ENCODE assay signal across 8 mouse cellular contexts in genomic region chr19:3451170-3451569, GRCm38 (mm10). TPM values are rescaled to one million over a fixed set of nuclear protein-coding genes. Genes with fewer than 3 reads are reported as not detected.
DNase-seq lines count a peak whose midpoint lies in the region; ATAC-seq and TF ChIP-seq lines count a peak whose summit lies in the region.

No protein-coding gene starts in this region.

- TF ChIP-seq EP300 in heart, adult 2 months (IDR thresholded peaks at IDR 0.05; ENCODE audit: insufficient read depth, low read depth, low read length): 0 out of 2 replicates have a peak, but pooled peaks have one; percentile 9

- no peak overlapping the region for H3K27ac ChIP-seq in heart, adult 2 months
- no peak overlapping the region for H3K27ac ChIP-seq in cerebellum, adult 2 months (ENCODE audit: insufficient read depth, low read length)
- no peak overlapping the region for H3K27ac ChIP-seq in forebrain, postnatal 0 days (ENCODE audit: low read depth, low read length)
- H3K27ac ChIP-seq in intestine, embryonic 15.5 days: no peak overlapping the region
- no peak overlapping the region for H3K27ac ChIP-seq in midbrain, embryonic 11.5 days (ENCODE audit: low read depth, low read length)
- no peak overlapping the region for H3K27ac ChIP-seq in small intestine, adult 2 months (ENCODE audit: insufficient read depth, low read depth, low read length)

- no peak overlapping the region for H3K4me3 ChIP-seq in heart, adult 2 months
- H3K4me3 ChIP-seq in cerebellum, adult 2 months (replicated peaks; ENCODE audit: insufficient read depth, low read depth, low read length): no peak overlapping the region
- H3K4me3 ChIP-seq in forebrain, postnatal 0 days (ENCODE audit: low read depth, low read length): no peak overlapping the region
- no peak overlapping the region for H3K4me3 ChIP-seq in intestine, embryonic 15.5 days (replicated peaks)
- H3K4me3 ChIP-seq in midbrain, embryonic 11.5 days (ENCODE audit: low read depth, low read length): no peak overlapping the region
- no peak overlapping the region for H3K4me3 ChIP-seq in small intestine, adult 2 months (ENCODE audit: low read depth, low read length)

- WGBS in heart, adult 2 months: 17% methylated on average over 6 of the region's 6 CpGs
- 17% methylated on average over 6 of the region's 6 CpGs for WGBS in cerebellum, adult 2 months
- 19% methylated on average over 6 of the region's 6 CpGs for WGBS in forebrain, postnatal 0 days
- WGBS in intestine, embryonic 15.5 days: 20% methylated on average over 6 of the region's 6 CpGs
- 35% methylated on average over 6 of the region's 6 CpGs for WGBS in midbrain, embryonic 11.5 days
- 6% methylated on average over 6 of the region's 6 CpGs for WGBS in small intestine, adult 2 months

- ATAC-seq in forebrain, postnatal 0 days: peak; percentile 87
- ATAC-seq in intestine, embryonic 15.5 days: peak; percentile 76
- ATAC-seq in midbrain, embryonic 11.5 days (ENCODE audit: low FRiP score): peak; percentile 81

- H3K79me2 ChIP-seq in heart, adult 2 months (replicated peaks; ENCODE audit: control insufficient read depth, insufficient read depth, low read length): no peaks in the 10 kb centered on the region

- TF ChIP-seq CTCF in heart, adult 2 months (IDR thresholded peaks at IDR 0.05): peak; percentile 94
- peak; percentile 66; the same call in 1 of the 2 replicates for TF ChIP-seq CTCF in cerebellum, adult 2 months (IDR thresholded peaks at IDR 0.05; ENCODE audit: borderline replicate concordance, insufficient read depth, low read depth, low read length)
- TF ChIP-seq CTCF in forebrain, postnatal 0 days (IDR thresholded peaks at IDR 0.05; ENCODE audit: low read depth): peak; percentile 91
- peak; percentile 49; the same call in 1 of the 2 replicates for TF ChIP-seq CTCF in small intestine, adult 2 months (IDR thresholded peaks at IDR 0.05; ENCODE audit: extremely low read depth, insufficient read length, insufficient replicate concordance, low read depth, low read length)

- intact Hi-C loops in heart, adult 2 months (cut with DNase I): loop anchor here (1.0 to 2.0 kb wide), 2 partner anchors 62 to 158 kb away; no protein-coding TSS in a partner anchor
- intact Hi-C loops in heart, postnatal 25 days (cut with DNase I): loop anchor here (1.0 kb wide), 1 partner anchor 159 kb away; no protein-coding TSS in a partner anchor

- peak; percentile 44 to 53 for DNase-seq in heart, adult 2 months
- no peak for DNase-seq in heart, postnatal 25 days (ENCODE audit: low spot score)
- peak; percentile 55 to 56 for DNase-seq in cerebellum, adult 2 months
- DNase-seq in forebrain, postnatal 0 days: peak; percentile 93
- DNase-seq in left cerebral cortex, adult 9 months (ENCODE audit: low spot score in 2 of 2): peak; percentile 22 to 84
- DNase-seq in midbrain, embryonic 11.5 days (ENCODE audit: low spot score, missing footprints): peak; percentile 96

- H3K27me3 ChIP-seq in heart, adult 2 months (ENCODE audit: control insufficient read depth, insufficient read depth, low read length): no peaks in the 10 kb centered on the region
- no peaks in the 10 kb centered on the region for H3K27me3 ChIP-seq in cerebellum, adult 2 months (ENCODE audit: control insufficient read depth, insufficient read depth, low read length)
- no peaks in the 10 kb centered on the region for H3K27me3 ChIP-seq in forebrain, postnatal 0 days (ENCODE audit: insufficient read depth, low read length)
- H3K27me3 ChIP-seq in intestine, embryonic 15.5 days (replicated peaks): no peaks in the 10 kb centered on the region
- H3K27me3 ChIP-seq in midbrain, embryonic 11.5 days (ENCODE audit: control insufficient read depth, insufficient read depth, low read length): no peaks in the 10 kb centered on the region
- no peaks in the 10 kb centered on the region for H3K27me3 ChIP-seq in small intestine, adult 2 months (ENCODE audit: control insufficient read depth, insufficient read depth, low read length)

- H3K4me2 ChIP-seq in forebrain, postnatal 0 days (ENCODE audit: low read depth): no peak overlapping the region
- no peak overlapping the region for H3K4me2 ChIP-seq in intestine, embryonic 15.5 days (replicated peaks)
- H3K4me2 ChIP-seq in midbrain, embryonic 11.5 days: no peak overlapping the region

- peaks cover 3% of the 10 kb centered on the region; the same call in 1 of the 2 replicates for H3K4me1 ChIP-seq in heart, adult 2 months (ENCODE audit: control insufficient read depth, insufficient read depth, low read length)
- no peaks in the 10 kb centered on the region for H3K4me1 ChIP-seq in cerebellum, adult 2 months (ENCODE audit: control insufficient read depth, insufficient read depth, low read length)
- no peaks in the 10 kb centered on the region for H3K4me1 ChIP-seq in forebrain, postnatal 0 days (ENCODE audit: insufficient read depth)
- H3K4me1 ChIP-seq in intestine, embryonic 15.5 days (replicated peaks): no peaks in the 10 kb centered on the region
- no peaks in the 10 kb centered on the region for H3K4me1 ChIP-seq in midbrain, embryonic 11.5 days (ENCODE audit: control insufficient read depth, insufficient read depth, low read length)
- peaks cover 15% of the 10 kb centered on the region; the same call in 1 of the 2 replicates for H3K4me1 ChIP-seq in small intestine, adult 2 months (ENCODE audit: control insufficient read depth, insufficient read depth, insufficient read length, low read length)

- TF ChIP-seq POLR2A in heart, adult 2 months (IDR thresholded peaks at IDR 0.05; ENCODE audit: insufficient read depth, low read depth, low read length): no peak
- TF ChIP-seq POLR2A in cerebellum, adult 2 months (IDR thresholded peaks at IDR 0.05; ENCODE audit: borderline replicate concordance, insufficient read depth, low read length): no peak
- no peak for TF ChIP-seq POLR2A in small intestine, adult 2 months (IDR thresholded peaks at IDR 0.05; ENCODE audit: low read depth, low read length)

- no peaks in the 10 kb centered on the region for H3K36me3 ChIP-seq in heart, adult 2 months (ENCODE audit: control insufficient read depth, insufficient read depth, low read length)
- H3K36me3 ChIP-seq in forebrain, postnatal 0 days (ENCODE audit: insufficient read depth): peaks cover 26% of the 10 kb centered on the region
- H3K36me3 ChIP-seq in intestine, embryonic 15.5 days: peaks cover 12% of the 10 kb centered on the region
- peaks cover 9% of the 10 kb centered on the region for H3K36me3 ChIP-seq in midbrain, embryonic 11.5 days (ENCODE audit: control insufficient read depth, insufficient read depth, low read length)
- H3K36me3 ChIP-seq in small intestine, adult 2 months (ENCODE audit: control insufficient read depth, insufficient read depth, low read length): peaks cover 21% of the 10 kb centered on the region

- no peak overlapping the region for H3K9ac ChIP-seq in heart, adult 2 months (ENCODE audit: low read depth, low read length)
- H3K9ac ChIP-seq in forebrain, postnatal 0 days: no peak overlapping the region
- no peak overlapping the region for H3K9ac ChIP-seq in intestine, embryonic 15.5 days
- no peak overlapping the region for H3K9ac ChIP-seq in midbrain, embryonic 11.5 days (ENCODE audit: low read length)

- H3K9me3 ChIP-seq in forebrain, postnatal 0 days (ENCODE audit: low read length): no peaks in the 10 kb centered on the region
- 0 out of 2 replicates have a peak, but pooled peaks cover 4% of the 10 kb centered on the region for H3K9me3 ChIP-seq in intestine, embryonic 15.5 days
- H3K9me3 ChIP-seq in midbrain, embryonic 11.5 days (ENCODE audit: control insufficient read depth, low read length): no peaks in the 10 kb centered on the region

RNA-seq across cellular contexts. Expression of gene Gal, which starts 36.8 kb away (rescaled TPM):
- not detected for total RNA-seq in heart, adult 2 months (2021)
- polyA plus RNA-seq in heart, adult 2 months (2012; rRNA removed): 0.14 TPM in 1 of 2 replicates, not detected in the other
- total RNA-seq in heart, postnatal 25 days (2021): not detected
- 6.7 and 7.1 TPM in 2 replicates for polyA plus RNA-seq in cerebellum, adult 2 months (2012; rRNA removed)
- 2.0 and 2.1 TPM in 2 replicates for total RNA-seq in forebrain, postnatal 0 days (2014; rRNA removed)
- polyA plus RNA-seq in forebrain, postnatal 0 days (2015; fragmentation: Nextera tagmentation; extraction: Ambion mirVana): 14.1 and 21.9 TPM in 2 replicates
- 15.6 and 16.4 TPM in 2 replicates for polyA plus RNA-seq in intestine, embryonic 15.5 days (2015; fragmentation: Nextera tagmentation; extraction: Ambion mirVana)
- polyA plus RNA-seq in midbrain, embryonic 11.5 days (2014; fragmentation: Nextera tagmentation; extraction: Ambion mirVana): 1.5 and 2.5 TPM in 2 replicates
- polyA plus RNA-seq in small intestine, adult 2 months (2012; rRNA removed): 12.3 and 200 TPM in 2 replicates
